Mouse (Mus musculus): Measurements from ENCODE around the gene Tril.

DNA sequence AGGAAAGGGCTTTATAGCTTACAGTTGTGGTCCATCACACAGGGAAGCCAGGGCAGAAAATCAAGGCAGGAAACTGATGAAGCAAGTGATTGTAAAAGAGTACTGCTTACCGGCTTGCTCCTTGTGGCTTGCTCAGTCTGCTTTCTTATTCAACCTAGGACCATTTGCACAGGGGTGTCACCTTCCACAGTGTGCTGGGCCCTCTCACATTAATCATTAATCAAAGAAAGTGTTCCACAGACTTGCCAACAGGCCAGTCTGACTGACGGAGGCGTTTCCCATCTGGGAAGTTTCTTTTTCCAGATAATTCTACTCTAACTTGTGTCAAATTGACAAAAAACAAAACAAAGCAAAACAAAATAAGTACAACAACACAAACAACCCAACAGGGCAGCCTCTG lies 32.9 kb upstream of the Tril start:
- no peak for TF ChIP-seq CTCF (IDR thresholded peaks at IDR 0.05; ENCODE audit: control insufficient read depth, insufficient read depth, insufficient replicate concordance, low read depth, low read length)
- TF ChIP-seq POLR2A (IDR thresholded peaks at IDR 0.05; ENCODE audit: control insufficient read depth, low read depth, low read length) = no peak
